Mouse (Mus musculus) CD4-positive, CD25-positive, alpha-beta regulatory T cell, adult 4 months (primary cell): ENCODE data around the gene Akap2. TPM values are rescaled to one million over a fixed set of nuclear protein-coding genes. Genes with fewer than 3 reads are reported as not detected.

Source experiments
- ATAC-seq: one replicate; pipeline ENCODE4 v1.8.0; 2017
- polyA plus RNA-seq, 2 experiments: library from polyadenylated mRNA; unstranded; fragments of 100-300 nt; shearing (Covaris generic); gene quantifications; one replicate each; pipeline ENCODE4 v1.2.1; 2017

Gene Akap2
- polyA plus RNA-seq, 2 experiments from 2014 or later = 4.3 to 4.5 TPM

- no peak for ATAC-seq
Measured at GRCm38 (mm10) chr4:57839343-57839742, 121.9 kb downstream of the Akap2 start.

GRCm38 (mm10) chr4:57841911-57842310, 124.5 kb downstream of the Akap2 start:
- ATAC-seq = no peak

GRCm38 (mm10) chr4:57842472-57843305, 125.2 kb downstream of the Akap2 start:
- no peak for ATAC-seq

- no peak for ATAC-seq
Measured at GRCm38 (mm10) chr4:57845031-57845431, 127.6 kb downstream of the Akap2 start.

- ATAC-seq = no peak
Measured at GRCm38 (mm10) chr4:57845541-57846210, 128.2 kb downstream of the Akap2 start.

GRCm38 (mm10) chr4:57846381-57846990, 129.0 kb downstream of the Akap2 start:
- no peak for ATAC-seq

- no peak for ATAC-seq
Measured at GRCm38 (mm10) chr4:57846991-57847422, 129.6 kb downstream of the Akap2 start.

GRCm38 (mm10) chr4:57847676-57848075, 130.2 kb downstream of the Akap2 start:
- ATAC-seq = no peak

GRCm38 (mm10) chr4:57849465-57849864, 132.0 kb downstream of the Akap2 start:
- ATAC-seq = no peak

- no peak for ATAC-seq
Measured at GRCm38 (mm10) chr4:57851731-57852130, 134.3 kb downstream of the Akap2 start.

- ATAC-seq = no peak
Measured at GRCm38 (mm10) chr4:57852461-57853040, 135.1 kb downstream of the Akap2 start.

- ATAC-seq = no peak
Measured at GRCm38 (mm10) chr4:57854181-57854580, 136.7 kb downstream of the Akap2 start.

- no peak for ATAC-seq
Measured at GRCm38 (mm10) chr4:57855281-57855941, 138.0 kb downstream of the Akap2 start.

- ATAC-seq = no peak
Measured at GRCm38 (mm10) chr4:57856673-57857072, 139.2 kb downstream of the Akap2 start.

GRCm38 (mm10) chr4:57860204-57860611, 142.8 kb downstream of the Akap2 start:
- ATAC-seq = no peak

- no peak for ATAC-seq
Measured at GRCm38 (mm10) chr4:57861166-57861565, 143.7 kb downstream of the Akap2 start.

- no peak for ATAC-seq
Measured at GRCm38 (mm10) chr4:57861856-57862255, 144.4 kb downstream of the Akap2 start.

GRCm38 (mm10) chr4:57862269-57862986, 145.0 kb downstream of the Akap2 start:
- no peak for ATAC-seq

GRCm38 (mm10) chr4:57866088-57866487, 148.6 kb downstream of the Akap2 start:
- no peak for ATAC-seq

GRCm38 (mm10) chr4:57866990-57867389, 149.5 kb downstream of the Akap2 start:
- ATAC-seq = peak; percentile 26

GRCm38 (mm10) chr4:57867454-57867853, 150.0 kb downstream of the Akap2 start:
- ATAC-seq = peak; percentile 65

GRCm38 (mm10) chr4:57879137-57879536, 161.7 kb downstream of the Akap2 start:
- ATAC-seq = no peak
